Mouse (Mus musculus) spleen, adult 2 months (tissue): ENCODE results near the gene Cdh16. TPM values are rescaled to one million over a fixed set of nuclear protein-coding genes. Genes with fewer than 3 reads are reported as not detected.

ENCODE experiments used
- DNase-seq, 2 experiments: peaks; one replicate each; pipeline versions ENCODE4 v3.0.0 to v3.0.0-alpha.2; 2012 to 2021; ENCODE audit warnings: low spot score in 2 of 2, low read depth in 1 of 2
- H3K27ac ChIP-seq: fragments of 200-500 bp; 2 replicates; pipeline ENCODE4 v1.5.1; 2012; ENCODE audit warnings: low read length, inconsistent platforms; ENCODE audit not compliant: insufficient read depth
- H3K27me3 ChIP-seq: fragments of 200-500 bp; 2 replicates; pipeline ENCODE4 v1.6.1; 2012; ENCODE audit warnings: mild to moderate bottlenecking, moderate library complexity, low read length, inconsistent platforms; ENCODE audit not compliant: control insufficient read depth, insufficient read depth
- H3K36me3 ChIP-seq: fragments of 200-500 bp; 2 replicates; pipeline ENCODE4 v1.6.1; 2012; ENCODE audit warnings: mild to moderate bottlenecking, low read length, inconsistent platforms; ENCODE audit not compliant: control insufficient read depth, insufficient read depth
- H3K4me1 ChIP-seq: fragments of 200-500 bp; 2 replicates; pipeline ENCODE4 v1.6.1; 2011; ENCODE audit warnings: inconsistent platforms; ENCODE audit not compliant: control insufficient read depth, insufficient read depth, insufficient read length
- H3K4me3 ChIP-seq: fragments of 200-500 bp; 2 replicates; pipeline ENCODE4 v1.5.1; 2011; ENCODE audit warnings: mild to moderate bottlenecking, inconsistent platforms; ENCODE audit not compliant: insufficient read depth, insufficient read length; ENCODE audit errors: extremely low read depth
- CTCF ChIP-seq: fragments of 200-500 bp; IDR thresholded peaks from 2 replicates; pipeline ENCODE4 v1.5.1; 2011; ENCODE audit warnings: mild to moderate bottlenecking, inconsistent platforms; ENCODE audit not compliant: insufficient read depth, insufficient read length, insufficient replicate concordance; ENCODE audit errors: extremely low read depth
- POLR2A ChIP-seq: fragments of 200-500 bp; IDR thresholded peaks from 2 replicates; pipeline ENCODE4 v1.6.1; 2011; ENCODE audit warnings: low read depth, low read length, inconsistent platforms
- WGBS: fragments of 180-500 bp; shearing (Covaris S2); methylation state at CpG from one replicate; pipeline ENCODE4 v1.1.7; 2018; 5-methylcytosine and 5-hydroxymethylcytosine counted together
- polyA plus RNA-seq: library from polyadenylated mRNA; depleted of rRNA; stranded (reverse); fragments of >200 nt; gene quantifications from 2 replicates; pipeline ENCODE4 v1.2.3, GENCODE M21; 2012

Cdh16 gene
- polyA plus RNA-seq, 1 experiment, result 0.29 TPM

DNA sequence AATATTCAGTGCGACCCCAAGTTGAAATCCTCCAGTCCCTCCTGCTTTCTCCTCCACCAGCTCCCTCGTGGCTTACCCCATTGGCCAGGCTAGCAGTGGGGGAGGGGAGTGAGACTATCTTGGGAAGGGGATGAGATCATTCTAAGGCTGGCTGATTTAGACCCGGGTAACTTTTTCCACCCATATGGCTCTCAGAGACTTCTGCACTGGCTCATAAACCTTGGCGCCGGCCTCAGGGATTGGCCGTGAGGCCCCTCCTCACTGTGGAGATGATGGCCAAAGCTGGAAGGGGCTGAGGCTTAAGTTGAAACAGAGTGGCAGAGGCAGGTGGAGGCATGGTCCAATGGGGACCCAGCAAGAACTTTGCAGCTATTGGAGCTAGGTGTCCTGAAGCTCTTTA, 17.9 kb downstream of the Cdh16 start:
- 53% methylated on average over 6 of the region's 6 CpGs for WGBS

GRCm38 (mm10) chr8:104603245-104603593, 21.0 kb downstream of the Cdh16 start:
- H3K4me3 ChIP-seq, result no peak overlapping the region
- DNase-seq, result no peak
- no peak for TF ChIP-seq POLR2A
- TF ChIP-seq CTCF, result no peak
- no peaks in the 10 kb centered on the region for H3K4me1 ChIP-seq
- H3K27me3 ChIP-seq, result no peaks in the 10 kb centered on the region
- no peaks in the 10 kb centered on the region for H3K36me3 ChIP-seq
- 82% methylated on average over 4 of the region's 4 CpGs for WGBS
- H3K27ac ChIP-seq, result no peak overlapping the region

More for the DNA sequence above, 17.9 kb downstream of the Cdh16 start:
- no peak for DNase-seq
- Histone ChIP-seq H3K36me3 (no peaks in the 10 kb centered on the region), H3K4me1 (no peaks in the 10 kb centered on the region), H3K4me3 (no peak overlapping the region), H3K27me3 (no peaks in the 10 kb centered on the region), H3K27ac (no peak overlapping the region)
- TF ChIP-seq POLR2A (no peak), CTCF (no peak)

DNA sequence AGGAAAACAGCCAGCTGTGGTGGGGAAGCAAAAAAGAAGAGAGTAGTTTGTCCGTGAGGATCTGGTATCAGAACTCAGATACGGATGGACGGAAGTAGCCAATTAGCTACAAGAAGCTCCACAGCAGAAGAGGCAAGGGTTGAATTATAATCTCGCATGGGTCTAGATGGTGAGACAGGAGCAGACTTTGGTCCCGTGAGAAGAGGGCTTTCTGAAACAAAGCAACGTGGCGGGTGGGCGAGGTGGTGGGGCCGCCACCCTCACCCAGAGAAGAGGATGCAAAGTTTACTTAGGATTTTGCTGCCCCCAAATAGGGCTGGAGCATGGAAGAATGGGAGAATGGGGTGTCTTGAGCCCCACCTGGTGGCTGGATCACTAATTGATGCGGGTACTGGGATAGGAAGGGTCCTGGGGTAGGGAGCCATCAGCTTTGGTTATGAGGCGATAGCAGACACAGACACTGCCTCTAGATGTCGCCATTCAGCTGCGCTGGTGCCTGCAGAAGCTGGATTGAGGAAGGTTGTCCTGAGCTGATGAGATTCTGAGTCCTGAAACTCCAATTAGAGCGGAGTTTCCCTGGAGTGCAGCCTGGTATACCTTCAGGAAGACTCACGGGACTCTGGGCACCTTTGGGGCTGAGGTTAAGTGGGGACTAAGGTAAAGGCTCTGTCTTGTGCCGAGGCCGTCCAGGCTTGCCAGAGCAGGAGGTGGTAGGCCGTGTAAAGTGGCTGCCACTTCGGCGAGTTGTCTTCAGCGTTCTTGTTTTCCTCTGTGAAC, 21.5 kb downstream of the Cdh16 start:
- Histone ChIP-seq H3K4me3 (no peak overlapping the region), H3K27ac (no peak overlapping the region), H3K27me3 (no peaks in the 10 kb centered on the region), H3K36me3 (no peaks in the 10 kb centered on the region), H3K4me1 (no peaks in the 10 kb centered on the region)
- DNase-seq, result peak; percentile 49 to 75
- 32% methylated on average over 21 of the region's 21 CpGs for WGBS
- TF ChIP-seq POLR2A (no peak), CTCF (peak; percentile 97)

DNA sequence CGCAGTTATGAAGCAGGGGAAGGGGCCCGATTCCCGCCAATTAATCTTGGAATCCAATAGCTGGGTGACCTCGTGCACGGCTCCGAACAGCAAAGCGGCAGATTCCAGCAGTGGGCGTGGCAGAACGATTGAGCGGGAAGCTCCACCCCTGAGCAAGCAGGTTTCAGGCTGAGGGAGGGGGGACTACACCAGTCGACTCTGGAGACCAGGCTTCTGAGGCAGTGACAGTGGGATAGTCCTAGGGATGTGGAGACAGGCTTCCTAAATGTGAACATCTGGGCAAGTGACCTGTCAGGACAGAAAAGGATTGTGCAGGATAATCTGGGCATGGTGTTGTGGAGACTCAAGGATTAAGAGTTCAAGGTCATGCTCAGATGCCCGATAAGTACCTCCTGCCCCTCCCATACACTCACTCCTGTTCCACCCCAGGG, 22.2 kb downstream of the Cdh16 start:
- Histone ChIP-seq H3K4me1 (no peaks in the 10 kb centered on the region), H3K4me3 (no peak overlapping the region), H3K27ac (no peak overlapping the region), H3K27me3 (no peaks in the 10 kb centered on the region), H3K36me3 (no peaks in the 10 kb centered on the region)
- no peak for DNase-seq
- WGBS, result 6% methylated on average over 12 of the region's 12 CpGs
- TF ChIP-seq CTCF (no peak), POLR2A (no peak)

DNA sequence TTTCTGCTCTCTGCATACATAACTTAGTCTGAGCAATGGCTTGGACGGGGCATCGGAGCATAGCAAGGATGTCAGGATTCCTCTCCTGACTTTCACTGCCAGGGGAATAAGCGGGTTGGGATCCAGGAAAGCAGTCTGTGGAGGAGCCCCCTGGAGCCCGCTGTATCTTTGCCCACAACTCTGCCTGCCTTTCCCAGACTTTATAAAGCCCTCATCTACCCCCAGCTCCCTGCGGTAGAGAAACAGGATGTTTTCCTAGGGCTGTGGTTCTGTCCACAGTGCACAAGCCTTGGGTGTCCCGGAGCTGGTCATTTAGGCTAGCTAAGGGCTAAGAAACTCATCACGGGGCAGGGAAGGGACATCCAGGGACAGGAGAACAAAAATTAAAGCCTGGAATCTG, 22.8 kb downstream of the Cdh16 start:
- WGBS, result 56% methylated on average over 7 of the region's 7 CpGs
- DNase-seq, result no peak
- H3K4me1 ChIP-seq, result no peaks in the 10 kb centered on the region
- no peak for TF ChIP-seq CTCF
- TF ChIP-seq POLR2A, result no peak
- no peak overlapping the region for H3K4me3 ChIP-seq
- no peaks in the 10 kb centered on the region for H3K36me3 ChIP-seq
- no peaks in the 10 kb centered on the region for H3K27me3 ChIP-seq
- no peak overlapping the region for H3K27ac ChIP-seq

GRCm38 (mm10) chr8:104598496-104598895, 25.7 kb downstream of the Cdh16 start:
- no peak overlapping the region for H3K4me3 ChIP-seq
- H3K4me1 ChIP-seq, result no peaks in the 10 kb centered on the region
- no peaks in the 10 kb centered on the region for H3K27me3 ChIP-seq
- no peak overlapping the region for H3K27ac ChIP-seq
- TF ChIP-seq POLR2A (no peak), CTCF (no peak)
- no peak for DNase-seq
- peaks cover 8% of the 10 kb centered on the region for H3K36me3 ChIP-seq
- 74% methylated on average over 6 of the region's 6 CpGs for WGBS

- no peaks in the 10 kb centered on the region for H3K4me1 ChIP-seq
- DNase-seq, result no peak
- peaks cover 8% of the 10 kb centered on the region for H3K36me3 ChIP-seq
- WGBS, result 93% methylated on average over 6 of the region's 6 CpGs
- no peak overlapping the region for H3K4me3 ChIP-seq
- no peak overlapping the region for H3K27ac ChIP-seq
- TF ChIP-seq POLR2A, result no peak
- TF ChIP-seq CTCF, result no peak
- no peaks in the 10 kb centered on the region for H3K27me3 ChIP-seq
These were observed 26.5 kb downstream of the Cdh16 start for GRCm38 (mm10) chr8:104597656-104598055.
